Mouse (Mus musculus) 3134 (cell line): ENCODE data around the gene Slc25a53.
"Not testable (repeated sequence)": the region's sequence is repeated elsewhere in the genome, so short reads cannot be mapped to it uniquely, and the experiment has no call there.

ENCODE experiments used
- DNase-seq: peaks from one replicate; pipeline ENCODE4 v3.0.0-alpha.2; 2011; ENCODE audit warnings: low spot score; ENCODE audit not compliant: insufficient read length; ENCODE audit errors: extremely low read depth

Gene Slc25a53

GRCm38 (mm10) chrX:136975397-136975796, 62.7 kb downstream of the Slc25a53 start, which contains the start of gene Tmsb15b2:
Gene Tmsb15b2 (minus strand): TSS chrX:136975497.
- DNase-seq, result not testable (repeated sequence)

DNA sequence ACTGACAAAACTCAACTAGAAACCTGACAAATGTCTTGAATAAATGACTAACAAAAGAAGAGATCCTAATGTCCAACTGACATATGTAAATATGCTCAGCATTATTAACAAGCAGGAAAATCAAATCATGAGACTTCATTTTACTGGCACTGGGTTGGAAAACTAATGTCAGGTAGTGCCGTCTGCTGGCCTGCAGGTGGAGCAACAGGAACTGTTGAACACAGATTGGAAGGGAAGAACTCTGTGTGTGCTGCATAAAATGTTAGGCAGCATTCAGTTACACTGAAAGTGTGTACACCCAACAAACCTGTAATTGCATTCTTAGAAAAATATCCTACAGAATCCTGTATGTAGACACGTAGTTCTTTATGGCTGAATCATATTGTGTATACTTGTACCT, 78.4 kb downstream of the Slc25a53 start:
- no peak for DNase-seq

DNA sequence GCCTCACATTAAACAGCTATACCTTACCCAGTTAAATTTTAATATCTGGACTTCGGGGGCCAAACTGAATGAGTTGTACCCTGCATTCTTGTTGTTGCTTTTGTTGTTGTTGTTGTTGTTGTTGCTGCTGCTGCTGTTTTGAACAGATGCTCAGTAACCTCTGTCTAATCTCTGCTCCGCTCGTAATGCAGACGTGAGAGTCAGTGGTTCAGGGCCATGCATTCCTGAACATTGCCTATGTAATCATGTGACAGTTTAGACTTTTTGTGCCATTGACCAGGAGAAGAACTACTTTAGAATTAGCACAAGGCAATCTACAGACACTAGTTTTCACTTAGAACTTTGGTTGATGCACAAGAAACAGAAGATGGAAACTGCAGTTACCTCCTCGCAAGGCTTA, 79.8 kb downstream of the Slc25a53 start:
- DNase-seq, result not testable (repeated sequence)

- not testable (repeated sequence) for DNase-seq
These were observed 80.4 kb downstream of the Slc25a53 start for GRCm38 (mm10) chrX:136957583-136958279.

DNA sequence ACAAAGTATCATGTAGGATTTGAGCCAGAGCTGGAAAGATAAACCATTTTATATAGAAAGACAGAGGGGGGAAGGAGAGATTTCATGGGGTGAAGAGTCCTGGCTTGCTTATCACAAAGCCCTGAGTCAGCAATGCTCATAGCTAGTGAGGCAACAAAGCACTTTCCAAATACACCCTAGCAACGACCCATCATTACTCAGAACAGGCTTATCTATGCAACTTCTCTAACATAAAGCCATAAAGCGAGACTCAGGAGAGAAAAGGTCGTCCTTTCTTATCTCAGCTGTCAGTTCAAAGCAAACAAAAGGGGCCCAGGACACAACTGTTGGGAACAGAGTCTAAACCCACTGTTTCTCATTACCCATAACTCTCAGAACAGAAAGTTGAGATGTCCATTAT, 100.1 kb downstream of the Slc25a53 start:
- no peak for DNase-seq
